Mouse (Mus musculus) right cerebral cortex, postnatal 4 days (tissue): ENCODE results near the gene Cfb.

Experiments used
- DNase-seq: peaks from one replicate; pipeline ENCODE4 v3.0.0-alpha.2; 2022

The Cfb gene

DNA sequence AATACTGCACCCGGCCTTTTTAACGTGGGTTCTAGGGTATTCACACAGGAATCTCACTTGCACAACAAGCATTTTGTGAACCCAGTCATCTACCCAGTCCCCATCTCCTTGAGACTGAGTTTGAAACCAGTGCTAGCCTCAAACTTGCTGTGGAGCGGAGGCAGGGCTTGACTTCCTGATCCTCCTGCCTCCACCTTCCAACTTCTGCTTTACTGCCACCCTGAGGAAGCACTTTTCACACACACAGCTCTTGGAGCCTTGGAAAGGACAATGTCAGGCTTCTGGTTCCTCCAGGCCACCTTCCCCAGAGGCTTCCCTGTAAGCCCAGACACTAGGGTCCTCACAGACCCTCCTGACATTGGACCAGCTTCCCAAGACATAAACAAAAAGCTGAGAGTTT is 21.0 kb upstream of the Cfb start:
- no peak for DNase-seq

DNA sequence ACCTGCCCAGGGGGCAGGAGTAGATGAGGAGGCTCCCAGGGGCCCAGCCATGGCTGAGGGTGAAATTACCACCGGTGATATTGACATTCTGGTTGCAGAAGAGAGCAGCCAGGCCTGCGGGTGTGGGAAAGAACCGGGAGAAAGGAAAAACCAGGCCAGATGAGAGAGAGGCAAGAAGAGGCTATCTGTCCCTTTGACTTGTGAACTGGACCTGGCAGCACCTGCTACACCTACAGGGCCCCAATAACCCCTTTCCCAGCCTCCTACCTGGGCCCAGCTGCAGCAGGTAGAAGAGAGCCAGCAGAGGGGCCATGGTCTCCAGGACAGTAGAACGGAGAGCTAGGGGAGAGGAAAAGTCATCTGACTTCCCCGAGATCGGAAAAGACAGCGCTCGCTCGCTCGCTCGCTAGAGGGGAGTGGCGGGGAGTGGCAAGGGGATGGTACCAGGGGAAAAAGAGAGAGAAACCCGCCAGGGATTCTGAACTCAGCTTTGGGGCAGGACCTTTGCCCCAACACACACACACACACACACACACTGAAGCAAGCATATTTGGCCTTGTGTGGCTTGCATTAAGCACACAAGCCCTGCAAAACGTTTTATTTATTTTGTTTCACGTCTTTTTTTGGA is 19.5 kb upstream of the Cfb start, which contains the start of gene Gm20547:
Gene Gm20547 (minus strand): TSS at position 360 of the 628 bp plus-strand sequence.
- no peak for DNase-seq

DNA sequence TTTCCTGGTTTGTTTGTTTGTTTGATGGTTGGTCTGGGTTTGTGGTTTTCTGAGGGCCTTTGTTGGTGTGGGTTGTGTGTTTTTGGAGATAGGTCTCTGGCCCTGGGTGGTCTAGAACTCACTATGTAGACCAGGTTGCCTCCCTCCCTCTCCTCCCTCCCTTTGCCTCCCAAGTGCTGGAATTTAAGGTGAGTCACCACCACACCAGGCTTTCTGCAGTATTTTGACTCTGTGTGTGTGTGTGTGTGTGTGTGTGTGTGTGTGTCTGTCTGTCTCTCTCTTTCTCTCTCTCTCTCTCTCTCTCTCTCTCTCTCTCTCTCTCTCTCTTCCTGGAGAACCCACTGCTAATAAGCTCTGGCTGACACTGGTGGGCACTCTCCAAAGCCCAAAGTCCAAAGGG is 18.8 kb upstream of the Cfb start:
- no peak for DNase-seq

DNA sequence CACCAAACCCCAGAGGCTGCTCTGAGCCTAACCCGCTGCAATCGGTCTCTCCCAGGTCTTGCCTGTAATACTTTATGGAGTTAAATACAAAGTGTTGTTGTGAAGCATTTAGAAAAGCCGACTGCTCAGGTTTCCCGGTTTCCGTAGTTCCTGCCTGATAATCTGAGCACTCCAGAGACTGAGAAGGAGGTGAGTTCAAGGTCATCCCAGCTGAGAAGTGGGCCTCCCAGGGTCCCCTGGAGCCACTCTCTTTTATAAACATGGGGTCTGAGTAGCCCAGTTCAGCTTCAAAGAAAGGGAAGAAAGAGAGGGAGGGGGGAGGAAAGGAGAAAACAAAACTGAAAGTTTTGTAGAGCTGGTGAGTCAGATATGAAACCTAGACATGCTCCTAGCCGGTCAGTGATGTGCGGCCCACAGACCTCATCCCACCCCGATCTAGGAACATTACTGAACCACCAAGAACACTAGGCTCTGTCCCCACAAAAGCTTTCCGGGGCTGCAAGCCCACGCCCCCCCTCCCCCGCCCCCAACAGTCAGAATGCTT is 17.1 kb upstream of the Cfb start, which contains the start of gene Zbtb12:
Gene Zbtb12 (plus strand): TSS at position 148 of the 544 bp plus-strand sequence.
- no peak for DNase-seq

DNA sequence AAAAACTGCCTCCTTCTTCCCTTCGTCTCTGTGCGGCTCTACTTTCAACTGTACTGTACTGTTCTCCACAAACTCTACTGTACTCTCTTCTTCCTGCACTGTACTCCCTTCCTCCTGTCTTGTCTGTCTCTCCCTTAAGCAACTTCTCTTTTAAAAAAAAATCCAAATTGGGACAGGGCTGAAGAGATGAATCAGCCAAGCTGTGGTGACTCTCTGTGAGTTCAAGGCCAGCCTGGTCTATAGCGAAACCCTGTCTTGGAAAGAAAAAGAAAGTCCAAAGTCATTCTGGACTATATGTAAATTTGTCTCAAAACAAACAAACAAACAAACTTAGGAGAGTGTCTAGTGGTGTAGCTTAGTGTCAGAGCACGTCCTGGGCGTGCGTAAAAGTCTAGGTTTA is 12.0 kb upstream of the Cfb start:
- DNase-seq, result no peak

DNA sequence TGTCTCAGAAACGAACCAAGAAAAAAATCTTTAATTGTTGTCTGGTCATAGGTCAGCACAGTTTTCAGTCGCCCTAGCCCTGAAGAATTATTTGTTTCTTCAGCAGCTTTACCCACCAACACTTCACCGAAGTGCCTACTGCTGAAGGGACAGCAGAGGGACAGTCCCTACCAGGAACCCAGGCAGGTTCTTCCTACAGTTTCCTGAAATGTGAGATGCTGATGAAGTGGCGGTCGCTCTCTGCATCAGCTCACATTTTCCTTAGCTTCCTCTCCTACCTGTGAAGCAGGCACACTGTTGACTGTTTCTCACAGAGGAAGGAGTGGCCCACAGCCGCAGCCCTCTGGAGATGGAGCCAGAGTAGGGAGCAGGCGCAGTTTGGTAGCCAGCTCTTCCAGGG is 3.7 kb upstream of the Cfb start:
- DNase-seq, result no peak

DNA sequence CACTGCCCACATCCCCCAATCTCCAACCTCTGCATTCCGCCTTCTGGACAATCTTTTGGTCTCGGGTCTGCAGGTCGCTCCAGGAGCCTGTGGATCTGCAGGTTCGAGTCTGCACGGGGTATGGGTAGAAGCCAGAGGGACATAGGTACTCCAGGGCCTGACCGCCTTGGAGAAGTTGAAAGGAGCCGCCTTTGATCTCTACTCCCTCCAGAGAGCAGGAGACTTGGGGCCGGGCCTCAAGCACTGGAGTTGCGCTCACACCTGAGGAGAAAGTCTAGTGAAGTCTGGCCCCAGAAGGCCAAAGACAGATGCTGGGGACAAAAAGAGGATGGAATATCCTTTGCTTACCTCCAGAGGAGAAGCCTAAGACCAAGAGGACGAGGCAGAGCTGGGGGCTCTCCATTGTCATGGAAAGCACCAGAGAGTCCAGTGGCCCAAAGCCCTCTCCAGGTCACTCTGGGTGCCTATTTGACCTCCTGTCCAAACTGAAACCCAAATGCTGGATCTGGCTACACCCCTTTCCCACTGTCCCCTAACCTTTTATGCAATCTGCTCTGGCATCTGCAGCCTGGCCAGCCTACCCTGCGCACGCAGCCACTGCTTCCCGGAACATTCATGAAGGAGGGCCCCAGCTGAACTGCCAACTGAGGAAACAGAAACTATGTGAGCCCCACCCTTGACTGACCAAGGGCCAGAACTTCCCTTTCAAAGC is 458 bp downstream of the Cfb start:
- no peak for DNase-seq

DNA sequence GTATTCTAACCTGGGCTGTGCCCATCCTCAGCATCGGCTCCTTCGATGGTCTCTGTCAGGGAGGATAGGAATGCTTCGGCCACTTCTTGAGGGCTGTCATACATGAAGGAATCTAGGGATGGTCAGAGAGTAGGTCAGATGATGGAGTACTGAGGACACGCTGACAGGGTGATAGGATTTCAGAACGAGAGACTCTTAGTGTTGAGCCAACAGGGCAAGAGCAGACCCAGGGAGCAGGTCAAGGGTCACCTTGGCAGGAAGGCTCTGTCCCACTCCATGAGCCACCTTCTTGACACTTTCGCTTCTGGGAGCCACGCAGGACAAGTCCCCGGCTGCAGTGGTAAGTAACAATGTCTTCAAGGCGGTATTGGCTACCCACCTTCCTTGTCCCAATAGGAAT is 1.8 kb downstream of the Cfb start:
- no peak for DNase-seq

DNA sequence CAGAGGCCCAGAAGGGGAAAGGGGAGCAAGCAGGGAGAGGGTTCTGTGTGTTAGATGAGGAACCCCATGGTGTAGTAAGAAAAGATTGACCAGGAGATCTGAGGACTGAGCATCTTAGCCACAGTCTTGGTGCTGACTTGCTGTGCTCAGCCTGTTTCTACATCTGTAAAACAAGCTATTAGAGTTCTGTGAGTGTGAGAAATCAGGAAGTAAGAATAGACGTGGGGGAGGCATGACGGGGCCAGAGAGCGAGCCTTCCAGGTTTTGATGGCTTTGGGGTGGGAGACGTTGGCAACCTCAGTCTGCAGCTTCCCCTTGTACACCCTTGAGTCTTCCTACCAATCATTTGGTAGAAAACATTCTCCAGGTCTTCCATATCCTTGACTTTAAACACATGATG is 3.6 kb downstream of the Cfb start:
- DNase-seq, result no peak

DNA sequence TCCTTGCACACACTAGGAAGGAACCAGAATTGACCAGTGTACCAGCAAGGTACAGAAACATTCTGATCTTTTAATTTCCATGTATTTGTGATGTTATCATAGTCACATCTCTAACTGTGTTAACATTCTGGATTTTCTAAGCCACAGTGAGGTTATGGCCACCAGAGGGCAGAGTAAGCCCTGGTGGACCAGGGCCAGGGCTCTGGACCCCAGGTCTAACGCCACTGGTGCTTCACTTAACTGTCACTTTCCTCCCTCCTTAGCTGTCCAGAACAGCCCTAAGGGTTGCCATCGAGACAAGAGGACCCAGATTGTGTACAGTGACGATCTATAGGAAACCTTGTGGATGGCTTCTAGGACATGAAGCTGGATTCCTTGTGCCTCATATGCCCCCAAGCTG is 6.5 kb downstream of the Cfb start:
- peak; percentile 47 for DNase-seq

DNA sequence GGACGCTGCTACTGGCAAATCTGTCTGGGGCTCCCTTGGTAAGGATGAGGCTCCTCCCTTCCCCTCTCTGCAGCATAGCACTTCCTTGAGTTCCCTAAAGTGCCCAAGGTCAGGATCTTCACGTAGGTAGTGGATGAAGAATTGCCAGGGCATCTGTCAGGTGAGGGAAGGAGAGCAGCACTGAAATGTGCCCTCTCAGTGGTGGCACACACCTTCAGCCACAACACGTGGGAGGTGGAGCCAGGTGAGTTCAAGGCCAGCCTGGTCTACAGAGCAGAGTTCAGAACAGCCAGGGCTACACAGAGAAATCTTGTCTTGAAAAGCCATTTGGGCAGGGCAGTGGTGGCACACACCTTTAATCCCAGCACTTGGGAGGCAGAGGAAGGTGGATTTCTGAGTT is 7.6 kb downstream of the Cfb start:
- DNase-seq, result no peak

DNA sequence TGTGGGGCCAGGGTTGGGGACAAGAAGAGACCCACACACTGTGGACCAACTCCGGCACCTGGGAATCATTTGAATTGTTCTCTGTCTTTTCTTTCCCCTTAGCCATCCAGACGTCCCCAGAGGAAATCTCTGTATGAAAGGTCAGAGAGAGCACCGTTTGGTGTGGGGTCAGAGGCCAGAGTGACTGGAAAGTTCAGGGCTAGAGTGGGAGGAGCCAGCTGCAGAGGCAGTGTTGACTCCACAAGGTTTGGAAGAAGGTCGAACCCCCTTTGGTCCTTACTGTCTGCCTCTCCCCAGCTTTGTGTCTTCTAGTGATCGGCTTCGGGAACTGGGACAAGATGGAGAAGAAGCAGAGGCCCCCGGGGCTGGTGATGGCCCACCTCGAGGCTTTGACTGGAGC is 8.8 kb downstream of the Cfb start:
- DNase-seq, result no peak

DNA sequence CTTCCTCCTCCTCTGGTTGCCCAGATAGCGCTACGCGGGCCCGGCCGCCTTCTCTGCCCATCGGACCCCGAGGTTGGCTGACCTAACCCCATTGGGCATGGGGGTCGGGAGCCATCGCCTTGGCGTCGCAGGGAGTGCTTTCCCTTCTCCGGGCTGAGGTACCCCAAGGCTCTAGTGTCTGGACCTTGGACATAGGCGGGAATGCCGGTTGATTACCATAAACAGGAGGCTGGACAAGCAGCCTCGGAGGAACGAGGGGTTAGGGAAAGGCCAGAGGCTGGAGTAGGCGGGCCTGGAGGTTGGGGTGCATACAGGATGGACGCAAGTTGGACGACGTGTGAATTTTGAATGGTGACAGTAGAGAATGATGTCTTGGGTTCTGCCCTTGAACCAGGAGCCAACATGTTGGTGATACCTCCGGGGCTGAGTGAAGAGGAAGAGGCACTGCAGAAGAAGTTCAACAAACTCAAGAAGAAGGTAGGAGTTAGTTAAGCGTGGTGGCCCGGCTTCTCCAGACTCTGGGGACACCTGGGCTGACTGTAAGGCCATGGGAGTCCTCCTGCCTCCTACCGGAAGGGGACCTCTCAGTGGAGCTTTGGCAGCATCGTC is 11.7 kb downstream of the Cfb start:
- DNase-seq, result no peak

DNA sequence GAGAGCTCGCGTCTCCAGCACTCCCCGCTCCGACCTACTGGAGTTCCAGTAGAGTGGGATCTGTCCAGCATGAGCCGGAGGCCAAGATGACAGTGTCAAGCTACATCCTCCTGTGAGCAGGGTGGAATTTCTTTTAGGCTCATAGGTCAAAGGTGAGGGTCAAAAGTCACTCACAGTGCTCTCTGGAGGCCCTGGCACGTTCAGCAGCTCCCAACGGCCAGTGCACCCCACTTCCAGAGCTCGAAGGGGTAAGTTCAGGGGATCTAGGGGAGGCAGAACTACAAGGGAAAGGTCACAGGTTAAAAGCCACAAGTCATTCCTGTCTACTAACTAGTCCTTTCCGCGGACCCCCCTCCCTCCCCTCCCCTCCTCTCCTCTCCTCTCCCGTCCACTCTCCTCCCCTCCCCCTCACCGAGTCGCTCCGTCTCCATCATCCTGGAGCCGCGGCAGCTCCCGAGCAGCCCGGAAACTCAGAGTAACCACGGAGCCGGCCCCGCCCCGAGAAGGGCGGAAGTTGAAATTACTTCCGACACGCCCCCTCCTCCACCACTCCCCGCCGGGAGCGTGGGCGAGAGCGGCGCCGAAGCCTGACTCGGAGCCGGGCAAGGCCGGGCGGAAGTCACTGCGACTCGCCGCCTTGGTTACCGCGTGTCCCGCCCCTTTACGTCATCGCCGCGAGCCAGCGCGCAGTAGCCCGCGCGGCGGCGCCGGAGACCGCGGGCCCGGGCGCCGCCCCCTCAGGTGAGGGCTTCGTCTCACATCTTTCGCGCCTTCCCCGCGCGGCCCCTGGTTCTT is 12.4 kb downstream of the Cfb start, which contains the start of the genes Skiv2l and Nelfe:
Gene Skiv2l (minus strand): TSS at position 489 of the 795 bp plus-strand sequence.
Gene Nelfe (plus strand): TSS at position 670 of the 795 bp plus-strand sequence.
- peak; percentile 96 for DNase-seq

DNA sequence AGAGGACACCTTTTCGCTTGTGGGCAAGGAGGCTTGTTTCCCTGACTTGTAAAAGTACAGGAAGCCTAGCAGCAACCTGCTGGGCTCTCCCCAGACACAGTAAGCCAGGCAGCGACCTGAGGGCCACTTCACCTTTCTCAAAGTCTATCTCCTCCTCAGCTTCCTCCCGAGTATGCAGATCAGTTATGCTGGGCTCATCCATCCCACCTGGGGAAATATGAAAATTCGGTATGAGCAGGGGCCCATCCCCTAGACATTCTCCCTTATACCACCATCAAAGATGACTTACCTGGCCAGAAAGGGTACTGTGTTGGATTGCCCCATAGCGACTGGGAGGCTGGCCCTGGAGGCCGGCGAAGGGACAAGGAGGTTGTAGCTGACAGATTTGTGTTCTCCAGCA is 14.7 kb downstream of the Cfb start:
- no peak for DNase-seq

DNA sequence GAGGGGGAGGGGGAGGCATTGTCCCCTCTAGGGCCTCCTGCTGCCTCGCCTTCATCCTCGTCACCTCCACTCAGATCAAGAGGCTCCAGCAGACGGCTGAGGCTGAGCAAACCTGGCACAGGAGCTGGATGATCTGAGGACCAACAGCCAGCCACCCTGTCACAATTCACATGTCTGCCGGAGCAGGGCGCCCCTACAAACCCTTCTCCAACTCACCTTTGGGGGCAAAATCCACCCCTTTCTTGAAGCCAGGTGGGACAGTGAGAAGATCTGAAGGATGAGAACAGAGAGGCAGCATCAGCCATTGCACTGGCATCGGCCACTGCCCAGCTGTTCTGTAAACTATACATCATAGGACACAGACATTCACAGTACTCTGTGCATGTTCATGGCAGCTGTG is 15.1 kb downstream of the Cfb start:
- no peak for DNase-seq

DNA sequence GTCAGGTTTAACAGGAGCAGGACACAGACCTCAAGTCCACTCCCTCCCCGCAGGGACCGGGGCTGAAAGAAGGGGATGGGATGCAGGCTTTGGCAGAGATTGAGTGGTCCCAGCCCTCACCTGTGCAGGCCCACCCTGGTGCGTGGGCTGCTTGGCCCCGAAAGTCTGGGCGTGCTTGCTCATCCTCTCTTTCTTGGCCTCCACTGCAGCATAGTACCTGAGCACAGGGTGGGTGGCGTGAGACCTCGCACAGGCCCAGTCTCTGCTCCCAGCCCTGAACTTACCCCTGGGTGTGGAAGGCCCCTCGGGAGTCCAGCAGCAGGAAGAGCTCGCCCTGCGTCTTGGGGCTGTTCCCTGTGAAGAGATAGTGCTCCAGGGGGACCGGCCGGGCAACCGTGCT is 17.4 kb downstream of the Cfb start:
- no peak for DNase-seq

DNA sequence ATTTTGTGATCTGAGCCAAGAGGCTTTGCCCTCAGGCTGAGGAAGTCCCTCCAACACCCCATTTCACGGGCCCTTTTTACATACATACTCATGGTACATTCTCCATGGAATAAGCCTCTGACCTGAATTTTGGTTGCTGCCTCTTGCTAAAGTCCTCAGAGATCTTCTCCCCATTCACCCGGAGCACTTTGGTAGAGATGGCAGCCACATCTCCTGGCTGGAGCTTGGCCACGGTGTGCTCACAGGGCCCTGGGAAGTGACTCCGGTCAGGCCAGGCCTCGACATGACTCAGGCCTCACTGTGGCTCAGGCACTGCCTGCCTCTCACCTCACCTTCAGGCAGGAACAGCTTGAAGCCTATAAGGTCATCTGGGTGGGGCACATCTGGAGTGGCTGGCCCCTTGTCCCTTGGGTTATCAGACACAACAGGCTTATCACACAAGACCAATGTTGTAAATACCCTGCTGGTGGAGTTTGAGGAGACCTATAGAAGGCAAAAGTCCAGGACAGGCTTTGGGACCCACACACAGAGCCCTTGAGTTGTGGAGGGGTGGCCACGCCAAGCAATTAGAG is 21.5 kb downstream of the Cfb start:
- DNase-seq, result no peak

DNA sequence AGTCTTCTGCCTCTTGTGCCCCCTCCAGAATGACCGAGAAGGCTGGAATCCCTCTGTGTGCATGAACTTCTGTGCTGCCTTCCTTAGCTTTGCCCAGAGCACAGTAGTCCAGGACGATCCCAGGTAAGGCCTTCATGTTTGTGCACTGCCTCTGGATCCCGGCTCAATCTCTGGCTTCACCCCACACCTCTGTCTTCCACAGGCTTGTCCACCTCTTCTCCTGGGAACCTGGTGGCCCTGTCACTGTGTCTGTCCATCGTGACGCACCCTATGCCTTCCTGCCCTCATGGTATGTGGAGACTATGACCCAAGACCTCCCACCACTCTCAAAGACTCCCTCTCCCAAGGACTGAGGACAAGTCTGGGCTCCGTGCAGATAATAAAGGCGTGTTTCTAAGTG is 23.5 kb downstream of the Cfb start:
- DNase-seq, result no peak

DNA sequence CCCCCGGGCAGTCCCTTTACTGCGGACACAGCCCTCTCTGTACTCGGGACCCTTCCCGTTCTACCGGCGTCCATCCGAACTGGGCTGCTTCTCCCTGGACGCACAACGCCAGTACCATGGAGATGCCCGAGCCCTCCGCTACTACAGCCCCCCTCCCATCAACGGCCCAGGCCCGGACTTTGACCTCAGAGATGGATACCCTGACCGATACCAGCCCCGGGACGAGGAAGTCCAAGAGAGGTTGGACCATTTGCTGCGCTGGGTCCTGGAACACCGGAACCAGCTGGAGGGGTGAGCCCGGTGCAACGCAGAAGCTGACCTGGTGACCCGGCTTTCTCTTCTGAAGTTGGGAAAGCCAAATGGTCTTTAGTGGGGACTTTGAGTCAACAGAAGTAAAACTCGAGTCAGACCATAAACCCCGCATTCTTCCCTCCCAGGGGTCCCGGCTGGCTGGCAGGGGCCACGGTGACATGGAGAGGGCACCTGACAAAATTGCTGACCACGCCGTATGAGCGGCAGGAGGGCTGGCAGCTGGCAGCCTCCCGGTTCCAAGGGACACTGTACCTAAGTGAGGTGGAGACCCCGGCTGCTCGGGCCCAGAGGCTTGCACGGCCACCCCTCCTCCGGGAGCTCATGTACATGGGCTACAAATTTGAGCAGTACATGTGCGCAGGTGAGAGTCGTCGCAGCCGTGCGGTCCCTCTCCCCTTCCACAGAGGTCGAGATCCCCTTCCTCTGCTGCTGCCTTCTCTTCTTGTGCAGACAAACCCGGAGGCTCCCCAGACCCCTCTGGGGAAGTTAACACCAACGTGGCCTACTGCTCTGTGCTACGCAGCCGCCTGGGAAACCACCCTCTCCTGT is 24.6 kb downstream of the Cfb start:
- no peak for DNase-seq

DNA sequence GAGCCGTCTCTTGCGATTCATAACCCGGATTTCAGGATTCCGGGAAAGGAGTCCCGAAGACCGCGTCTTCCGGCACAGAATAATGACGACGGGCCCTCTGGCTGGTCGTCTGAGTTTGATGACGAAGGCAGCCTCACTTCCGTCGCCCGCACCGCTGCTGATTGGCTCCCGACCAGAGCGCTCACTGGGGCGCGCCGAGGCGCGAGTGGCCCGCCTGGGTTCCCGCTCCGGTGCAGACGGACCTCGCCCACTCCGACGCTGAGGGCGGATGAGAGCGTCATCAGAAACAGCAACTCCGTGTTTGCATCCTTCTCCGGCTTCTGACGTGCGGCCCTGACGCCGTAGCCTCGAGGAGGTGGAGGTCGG is 25.5 kb downstream of the Cfb start, which contains the start of the genes Stk19 and Dxo:
Gene Stk19 (minus strand): TSS at position 90 of the 366 bp plus-strand sequence.
Gene Dxo (plus strand): TSS at position 164 of the 366 bp plus-strand sequence.
- peak; percentile 98 for DNase-seq
